Mouse (Mus musculus): ENCODE measurements at regions not wholly inside any gene's neighbourhood (a gene's known extent, or its start where the extent isn't known, plus 50 kb on each side); places are given as distances from the start of the nearest gene placed in this dataset.

GRCm38 (mm10) chr4:8978949-8979348 lies 740.1 kb upstream of the Car8 start:
- Histone ChIP-seq H3K27me3 (replicated peaks; ENCODE audit: control insufficient read depth, insufficient read depth, low read length) (no peaks in the 10 kb centered on the region), H3K9me3 (replicated peaks; ENCODE audit: control insufficient read depth, low read length) (no peaks in the 10 kb centered on the region), H3K4me1 (ENCODE audit: control insufficient read depth, insufficient read depth, low read length) (no peaks in the 10 kb centered on the region), H3K4me3 (ENCODE audit: low read depth, low read length) (no peak overlapping the region), H3K27ac (ENCODE audit: low read depth, low read length) (no peak overlapping the region), H3K4me2 (ENCODE audit: low read length) (no peak overlapping the region), H3K9ac (ENCODE audit: low read length) (no peak overlapping the region), H3K36me3 (ENCODE audit: control insufficient read depth, insufficient read depth, low read length) (no peaks in the 10 kb centered on the region)
- WGBS = 86% methylated on average over 8 of the region's 8 CpGs
- DNase-seq (ENCODE audit: low spot score) (no peak), ATAC-seq (no peak)

GRCm38 (mm10) chr4:8969951-8970455 lies 731.2 kb upstream of the Car8 start:
- H3K4me2 ChIP-seq (ENCODE audit: low read length) = no peak overlapping the region
- H3K36me3 ChIP-seq (ENCODE audit: control insufficient read depth, insufficient read depth, low read length) = no peaks in the 10 kb centered on the region
- no peaks in the 10 kb centered on the region for H3K27me3 ChIP-seq (replicated peaks; ENCODE audit: control insufficient read depth, insufficient read depth, low read length)
- H3K4me3 ChIP-seq (ENCODE audit: low read depth, low read length) = no peak overlapping the region
- H3K27ac ChIP-seq (ENCODE audit: low read depth, low read length) = no peak overlapping the region
- H3K9ac ChIP-seq (ENCODE audit: low read length) = no peak overlapping the region
- 93% methylated on average over 5 of the region's 5 CpGs for WGBS
- H3K4me1 ChIP-seq (ENCODE audit: control insufficient read depth, insufficient read depth, low read length) = no peaks in the 10 kb centered on the region
- ATAC-seq = no peak
- DNase-seq (ENCODE audit: low spot score) = no peak
- no peaks in the 10 kb centered on the region for H3K9me3 ChIP-seq (replicated peaks; ENCODE audit: control insufficient read depth, low read length)

DNA sequence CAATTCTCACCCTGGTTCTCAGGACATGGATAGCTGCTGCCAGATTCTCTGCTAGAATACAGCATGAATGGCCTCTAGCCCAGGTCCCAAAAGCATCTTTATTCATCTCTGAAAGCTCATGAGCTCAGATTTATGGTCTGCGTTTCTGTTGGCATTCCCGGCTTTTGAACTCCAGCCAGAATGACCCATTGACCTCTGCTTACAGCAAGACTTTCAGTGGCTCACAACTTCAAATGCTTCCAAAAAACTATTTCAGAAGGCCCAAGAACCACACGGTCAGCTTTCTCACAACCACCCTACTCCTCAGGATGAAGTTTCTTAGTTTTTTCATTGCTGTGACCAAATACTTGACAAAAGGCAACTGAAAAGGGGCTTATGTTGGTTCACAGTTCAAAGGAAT lies 729.9 kb upstream of the Car8 start:
- Histone ChIP-seq H3K4me1 (ENCODE audit: control insufficient read depth, insufficient read depth, low read length) (no peaks in the 10 kb centered on the region), H3K4me3 (ENCODE audit: low read depth, low read length) (no peak overlapping the region), H3K9me3 (replicated peaks; ENCODE audit: control insufficient read depth, low read length) (no peaks in the 10 kb centered on the region), H3K4me2 (ENCODE audit: low read length) (no peak overlapping the region), H3K27me3 (replicated peaks; ENCODE audit: control insufficient read depth, insufficient read depth, low read length) (no peaks in the 10 kb centered on the region), H3K9ac (ENCODE audit: low read length) (no peak overlapping the region), H3K27ac (ENCODE audit: low read depth, low read length) (no peak overlapping the region), H3K36me3 (ENCODE audit: control insufficient read depth, insufficient read depth, low read length) (no peaks in the 10 kb centered on the region)
- ATAC-seq = no peak
- no peak for DNase-seq (ENCODE audit: low spot score)
- 49% methylated on average over 3 of the region's 3 CpGs for WGBS

- no peaks in the 10 kb centered on the region for H3K36me3 ChIP-seq (ENCODE audit: control insufficient read depth, insufficient read depth, low read length)
- no peak for ATAC-seq
- no peak overlapping the region for H3K4me3 ChIP-seq (ENCODE audit: low read depth, low read length)
- WGBS = 88% methylated on average over 3 of the region's 3 CpGs
- no peak overlapping the region for H3K4me2 ChIP-seq (ENCODE audit: low read length)
- H3K27me3 ChIP-seq (replicated peaks; ENCODE audit: control insufficient read depth, insufficient read depth, low read length) = no peaks in the 10 kb centered on the region
- no peak for DNase-seq (ENCODE audit: low spot score)
- H3K9ac ChIP-seq (ENCODE audit: low read length) = no peak overlapping the region
- peaks cover 4% of the 10 kb centered on the region; the same call in 1 of the 2 replicates for H3K4me1 ChIP-seq (ENCODE audit: control insufficient read depth, insufficient read depth, low read length)
- no peaks in the 10 kb centered on the region for H3K9me3 ChIP-seq (replicated peaks; ENCODE audit: control insufficient read depth, low read length)
- no peak overlapping the region for H3K27ac ChIP-seq (ENCODE audit: low read depth, low read length)
Measured at GRCm38 (mm10) chr4:8967986-8968385, 729.1 kb upstream of the Car8 start.

DNA sequence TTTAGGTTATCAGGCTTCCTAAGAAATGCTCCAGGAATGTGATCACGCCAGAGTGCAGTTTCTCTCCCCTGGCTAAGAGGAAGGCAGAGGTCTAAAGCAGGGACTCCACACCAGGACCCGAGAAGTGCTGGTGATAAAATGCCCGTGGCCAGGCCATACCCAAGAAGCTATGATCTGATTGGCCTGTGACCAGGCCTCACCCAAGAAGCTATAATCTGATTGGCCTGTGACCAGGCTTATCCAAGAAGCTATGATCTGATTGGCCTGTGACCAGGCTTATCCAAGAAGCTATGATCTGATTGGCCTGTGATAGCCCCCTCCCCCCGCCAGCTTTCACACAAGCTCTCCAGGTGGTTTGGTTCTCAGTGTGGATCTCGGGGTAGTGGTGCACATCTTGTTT lies 726.7 kb upstream of the Car8 start:
- ATAC-seq (no peak), DNase-seq (ENCODE audit: low spot score) (no peak)
- no peaks in the 10 kb centered on the region for H3K9me3 ChIP-seq (replicated peaks; ENCODE audit: control insufficient read depth, low read length)
- no peak overlapping the region for H3K27ac ChIP-seq (ENCODE audit: low read depth, low read length)
- H3K9ac ChIP-seq (ENCODE audit: low read length) = no peak overlapping the region
- no peak overlapping the region for H3K4me3 ChIP-seq (ENCODE audit: low read depth, low read length)
- no peaks in the 10 kb centered on the region for H3K36me3 ChIP-seq (ENCODE audit: control insufficient read depth, insufficient read depth, low read length)
- 93% methylated on average over 5 of the region's 5 CpGs for WGBS
- no peak overlapping the region for H3K4me2 ChIP-seq (ENCODE audit: low read length)
- H3K27me3 ChIP-seq (replicated peaks; ENCODE audit: control insufficient read depth, insufficient read depth, low read length) = no peaks in the 10 kb centered on the region
- peaks cover 8% of the 10 kb centered on the region; the same call in 1 of the 2 replicates for H3K4me1 ChIP-seq (ENCODE audit: control insufficient read depth, insufficient read depth, low read length)

GRCm38 (mm10) chr4:8962959-8963572 lies 724.2 kb upstream of the Car8 start:
- Histone ChIP-seq H3K9me3 (replicated peaks; ENCODE audit: control insufficient read depth, low read length) (no peaks in the 10 kb centered on the region), H3K27ac (ENCODE audit: low read depth, low read length) (no peak overlapping the region), H3K4me2 (ENCODE audit: low read length) (no peak overlapping the region), H3K4me3 (ENCODE audit: low read depth, low read length) (no peak overlapping the region), H3K36me3 (ENCODE audit: control insufficient read depth, insufficient read depth, low read length) (no peaks in the 10 kb centered on the region), H3K27me3 (replicated peaks; ENCODE audit: control insufficient read depth, insufficient read depth, low read length) (no peaks in the 10 kb centered on the region), H3K9ac (ENCODE audit: low read length) (no peak overlapping the region), H3K4me1 (ENCODE audit: control insufficient read depth, insufficient read depth, low read length) (peaks cover 14% of the 10 kb centered on the region; the same call in 1 of the 2 replicates)
- 76% methylated on average over 9 of the region's 9 CpGs for WGBS
- DNase-seq (ENCODE audit: low spot score) (no peak), ATAC-seq (no peak)

DNA sequence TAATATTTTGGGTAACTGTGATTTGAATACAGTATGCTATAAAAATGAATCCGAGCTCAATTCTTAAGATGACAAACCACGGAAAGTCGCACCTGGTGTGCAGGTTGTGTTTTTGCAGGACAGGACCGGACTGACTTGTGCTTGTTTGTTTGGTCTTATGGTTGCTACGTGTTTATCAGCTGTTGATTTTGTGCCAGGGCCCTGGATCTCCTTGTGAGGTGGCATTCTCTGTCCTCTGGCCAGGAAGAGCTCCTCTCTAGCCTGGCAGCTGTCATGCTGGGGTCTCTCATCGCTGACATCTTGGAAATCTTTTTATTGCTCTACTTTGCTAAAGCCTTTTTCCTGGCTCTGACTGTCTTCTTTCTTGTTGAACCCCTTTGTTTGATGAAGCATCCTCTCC lies 723.0 kb upstream of the Car8 start:
- 85% methylated on average over 6 of the region's 6 CpGs for WGBS

GRCm38 (mm10) chr4:8957771-8958170 lies 718.9 kb upstream of the Car8 start:
- no peaks in the 10 kb centered on the region for H3K27me3 ChIP-seq (replicated peaks; ENCODE audit: control insufficient read depth, insufficient read depth, low read length)
- DNase-seq (ENCODE audit: low spot score) = peak; percentile 66
- peaks cover 42% of the 10 kb centered on the region for H3K4me1 ChIP-seq (ENCODE audit: control insufficient read depth, insufficient read depth, low read length)
- peak overlapping the region; percentile 35; the same call in 1 of the 2 replicates for H3K27ac ChIP-seq (ENCODE audit: low read depth, low read length)
- no peak overlapping the region for H3K4me3 ChIP-seq (ENCODE audit: low read depth, low read length)
- no peak overlapping the region for H3K4me2 ChIP-seq (ENCODE audit: low read length)
- 17% methylated on average over 6 of the region's 6 CpGs for WGBS
- no peaks in the 10 kb centered on the region for H3K36me3 ChIP-seq (ENCODE audit: control insufficient read depth, insufficient read depth, low read length)
- no peak overlapping the region for H3K9ac ChIP-seq (ENCODE audit: low read length)
- peak; percentile 63 for ATAC-seq
- H3K9me3 ChIP-seq (replicated peaks; ENCODE audit: control insufficient read depth, low read length) = no peaks in the 10 kb centered on the region

More for the DNA sequence above, 723.0 kb upstream of the Car8 start:
- Histone ChIP-seq H3K9ac (ENCODE audit: low read length) (no peak overlapping the region), H3K27me3 (replicated peaks; ENCODE audit: control insufficient read depth, insufficient read depth, low read length) (no peaks in the 10 kb centered on the region), H3K27ac (ENCODE audit: low read depth, low read length) (no peak overlapping the region), H3K4me2 (ENCODE audit: low read length) (no peak overlapping the region), H3K36me3 (ENCODE audit: control insufficient read depth, insufficient read depth, low read length) (no peaks in the 10 kb centered on the region), H3K4me1 (ENCODE audit: control insufficient read depth, insufficient read depth, low read length) (peaks cover 23% of the 10 kb centered on the region; the same call in 1 of the 2 replicates), H3K9me3 (replicated peaks; ENCODE audit: control insufficient read depth, low read length) (no peaks in the 10 kb centered on the region), H3K4me3 (ENCODE audit: low read depth, low read length) (no peak overlapping the region)
- DNase-seq (ENCODE audit: low spot score) (no peak), ATAC-seq (no peak)

GRCm38 (mm10) chr4:8957023-8957343 lies 718.1 kb upstream of the Car8 start:
- Histone ChIP-seq H3K9me3 (replicated peaks; ENCODE audit: control insufficient read depth, low read length) (no peaks in the 10 kb centered on the region), H3K4me2 (ENCODE audit: low read length) (no peak overlapping the region), H3K9ac (ENCODE audit: low read length) (no peak overlapping the region), H3K36me3 (ENCODE audit: control insufficient read depth, insufficient read depth, low read length) (no peaks in the 10 kb centered on the region), H3K27me3 (replicated peaks; ENCODE audit: control insufficient read depth, insufficient read depth, low read length) (no peaks in the 10 kb centered on the region), H3K27ac (ENCODE audit: low read depth, low read length) (peak overlapping the region; percentile 15; the same call in 1 of the 2 replicates), H3K4me1 (ENCODE audit: control insufficient read depth, insufficient read depth, low read length) (peaks cover 41% of the 10 kb centered on the region), H3K4me3 (ENCODE audit: low read depth, low read length) (no peak overlapping the region)
- ATAC-seq = no peak
- 55% methylated on average over 5 of the region's 5 CpGs for WGBS
- DNase-seq (ENCODE audit: low spot score) = no peak
